Mouse (Mus musculus): ENCODE results near the gene Sclt1. TPM values are rescaled to one million over a fixed set of nuclear protein-coding genes. Genes with fewer than 3 reads are reported as not detected.
"Not testable (repeated sequence)": the region's sequence is repeated elsewhere in the genome, so short reads cannot be mapped to it uniquely, and the experiment has no call there.

Sclt1 gene
- 1 to 10 TPM; 8.4 to 9.2 TPM for total RNA-seq (2021)

DNA sequence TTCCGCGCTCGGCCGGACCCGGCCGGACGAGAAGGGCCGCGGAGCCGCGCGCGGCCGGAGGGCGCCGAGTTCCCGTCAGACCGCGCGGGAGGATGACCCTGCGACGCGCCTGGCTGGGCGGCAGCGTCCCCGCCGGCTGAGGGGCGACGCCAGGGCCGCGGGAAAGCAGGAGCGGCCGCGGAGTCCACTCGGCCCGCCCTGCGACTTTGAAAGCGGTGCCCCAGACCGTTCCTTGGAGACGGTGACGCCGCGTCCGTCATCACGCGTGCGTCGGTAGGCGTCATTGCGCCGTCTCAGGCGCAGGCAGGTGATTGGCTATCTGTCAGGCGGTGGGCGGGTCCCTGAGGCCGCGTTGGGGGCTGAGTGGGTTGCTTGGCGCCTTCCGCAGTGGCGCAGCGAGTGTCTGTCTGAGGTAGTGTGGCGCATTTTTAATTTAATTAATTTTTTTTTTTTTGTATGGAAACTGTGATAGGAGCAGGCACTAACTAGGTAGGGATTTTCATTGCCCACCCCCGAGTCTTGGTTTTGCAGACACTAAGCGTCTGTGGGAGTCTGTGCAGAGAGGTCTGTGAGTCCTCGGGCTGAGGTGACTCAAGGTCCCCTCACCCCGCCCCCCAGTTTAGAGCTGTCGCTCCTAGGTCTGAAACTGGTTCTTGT lies at the start of gene Sclt1, which contains the start of gene D3Ertd751e:
Sclt1 (minus strand) TSS at position 237 of the 657 bp plus-strand sequence.
D3Ertd751e (plus strand) TSS at position 334 of the 657 bp plus-strand sequence.
- intact Hi-C loops (cut with DNase I), result loop anchor here (5.0 to 10.0 kb wide), 4 partner anchors 180 to 945 kb away; no protein-coding TSS in a partner anchor
- DNase-seq, result peak; percentile 98 to 99

DNA sequence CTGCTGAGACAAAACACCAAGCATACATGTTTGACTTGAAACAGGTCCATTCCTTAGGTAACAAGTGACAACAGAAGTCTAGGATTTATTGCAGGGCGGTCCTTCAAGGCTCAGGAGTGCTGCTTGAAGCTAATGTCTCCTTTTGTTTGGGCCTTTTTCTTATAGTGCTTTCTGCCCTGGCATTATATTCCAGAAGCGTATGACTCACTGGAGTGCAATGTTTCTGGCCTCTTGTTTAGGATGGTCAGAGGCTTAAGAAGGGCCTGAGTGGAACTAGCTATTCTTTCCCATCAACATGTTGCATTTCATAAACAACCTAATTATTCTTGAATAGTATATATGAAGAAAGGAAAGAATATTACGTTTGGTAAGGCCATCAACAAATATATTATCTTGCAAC lies 19.8 kb upstream of the Sclt1 start:
- intact Hi-C loops (cut with DNase I), result no loop called here
- DNase-seq, result no peak

DNA sequence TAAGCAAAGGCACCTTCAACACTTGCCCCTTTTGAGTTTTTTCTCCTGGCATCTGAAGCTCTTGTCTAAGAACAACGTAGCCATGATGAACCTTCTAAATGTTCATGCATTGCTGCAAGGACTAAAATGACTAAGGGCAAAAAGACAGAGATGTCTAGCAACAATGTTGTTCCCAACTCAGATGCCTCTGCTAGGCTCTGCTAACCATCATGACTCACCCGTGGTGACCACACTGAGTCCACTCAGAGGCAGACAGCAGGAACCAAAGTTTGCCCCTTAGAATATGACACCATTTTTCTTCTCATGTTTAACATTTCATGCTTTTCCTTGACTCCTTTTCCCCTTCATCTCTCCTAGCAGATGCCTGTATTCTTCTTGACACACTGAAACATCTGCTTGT lies 12.2 kb upstream of the Sclt1 start:
- intact Hi-C loops (cut with DNase I), result no loop called here
- no peak for DNase-seq

- peak; percentile 20 to 28 for DNase-seq
- intact Hi-C loops (cut with DNase I), result loop anchor here (5.0 to 10.0 kb wide), 4 partner anchors 181 to 946 kb away; no protein-coding TSS in a partner anchor
These were observed 1.1 kb upstream of the Sclt1 start for GRCm38 (mm10) chr3:41743436-41743835.

- DNase-seq, result no peak
- intact Hi-C loops (cut with DNase I), result loop anchor here (5.0 to 10.0 kb wide), 4 partner anchors 179 to 944 kb away; no protein-coding TSS in a partner anchor
These were observed 575 bp downstream of the Sclt1 start for GRCm38 (mm10) chr3:41741601-41742277.

GRCm38 (mm10) chr3:41695681-41696080 lies 46.6 kb downstream of the Sclt1 start:
- intact Hi-C loops (cut with DNase I), result no loop called here
- DNase-seq, result no peak

DNA sequence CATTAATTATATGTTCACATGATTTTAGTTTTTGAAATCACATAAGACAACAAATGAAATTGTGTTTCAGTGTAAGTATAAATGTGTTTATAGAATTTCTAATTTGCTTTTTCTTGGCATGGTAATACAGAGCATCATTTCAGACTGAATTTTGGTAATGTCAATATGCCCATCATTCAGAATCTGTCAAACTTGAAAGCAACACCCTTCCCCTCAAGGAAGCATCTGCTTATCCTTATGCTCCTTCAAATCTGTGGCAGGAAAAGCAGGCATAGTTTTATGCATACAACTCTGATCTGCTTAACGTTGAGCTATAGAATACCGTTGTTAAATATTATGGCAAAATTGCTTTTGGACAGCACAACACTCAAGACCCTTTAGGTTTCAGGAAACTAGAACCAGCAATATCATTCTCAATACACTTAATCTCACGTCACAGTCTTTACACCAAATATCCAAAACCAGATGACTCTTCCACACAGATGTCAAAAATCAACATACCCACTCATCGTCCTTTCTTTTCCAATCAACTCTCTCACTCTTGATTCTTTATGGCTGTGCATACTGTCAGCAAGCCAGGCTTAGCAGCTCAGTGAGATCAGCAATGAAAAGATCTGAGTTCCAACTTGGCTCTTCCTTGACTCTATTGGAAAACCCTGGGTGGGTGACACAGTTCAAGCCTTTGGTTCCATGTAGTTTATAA lies 49.7 kb downstream of the Sclt1 start:
- intact Hi-C loops (cut with DNase I), result no loop called here
- DNase-seq, result no peak

- intact Hi-C loops (cut with DNase I), result not testable (repeated sequence)
These were observed 52.1 kb downstream of the Sclt1 start for GRCm38 (mm10) chr3:41690114-41690640.

DNA sequence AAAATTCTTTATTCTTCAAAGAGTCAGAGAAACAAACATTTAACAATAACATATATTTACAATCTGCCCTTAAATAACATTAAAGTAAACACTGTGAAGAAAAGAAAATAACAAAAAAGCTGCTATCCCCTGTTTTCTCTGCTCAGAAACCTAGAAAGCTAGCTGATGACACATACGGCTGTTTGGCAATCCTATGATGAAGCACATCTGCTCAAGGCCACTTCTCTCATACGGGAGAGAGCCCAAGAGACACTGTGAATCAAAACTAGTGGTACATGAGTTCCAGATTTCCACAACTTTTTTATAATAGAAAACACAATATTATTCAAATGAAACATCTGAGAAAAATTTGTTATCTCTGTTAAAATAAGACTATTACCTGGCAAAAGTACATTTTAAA lies 55.9 kb downstream of the Sclt1 start:
- DNase-seq, result no peak
- intact Hi-C loops (cut with DNase I), result no loop called here

More at GRCm38 (mm10) chr3:41690114-41690640, 52.1 kb downstream of the Sclt1 start:
- DNase-seq, result not testable (repeated sequence)

- intact Hi-C loops (cut with DNase I), result no loop called here
- DNase-seq, result no peak
These were observed 60.2 kb downstream of the Sclt1 start for GRCm38 (mm10) chr3:41682084-41682483.

GRCm38 (mm10) chr3:41676648-41677047 lies 65.7 kb downstream of the Sclt1 start:
- no peak for DNase-seq
- intact Hi-C loops (cut with DNase I), result no loop called here

GRCm38 (mm10) chr3:41674778-41675177 lies 67.5 kb downstream of the Sclt1 start:
- no peak for DNase-seq
- intact Hi-C loops (cut with DNase I), result no loop called here

DNA sequence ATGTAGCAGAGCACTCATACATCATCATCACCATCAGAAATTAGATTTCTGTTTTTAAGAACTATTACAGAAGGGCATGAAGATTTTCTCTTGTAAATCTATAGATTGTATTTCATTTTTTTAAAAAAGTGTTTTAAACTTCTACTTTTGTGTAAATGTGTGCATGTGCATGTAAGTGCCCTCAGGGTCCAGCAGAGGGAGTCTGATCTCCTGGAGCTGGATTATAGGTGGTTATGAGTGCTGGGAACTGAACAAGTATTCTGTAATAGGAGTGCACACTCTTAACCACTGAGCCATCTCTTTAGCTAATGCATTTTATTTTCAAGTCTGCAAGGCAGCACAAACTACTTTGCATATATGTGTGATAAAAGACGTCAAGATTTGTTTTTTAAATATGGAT lies 86.7 kb downstream of the Sclt1 start:
- intact Hi-C loops (cut with DNase I), result no loop called here
- DNase-seq, result no peak

- intact Hi-C loops (cut with DNase I), result no loop called here
- DNase-seq, result no peak
These were observed 121.3 kb downstream of the Sclt1 start for GRCm38 (mm10) chr3:41620971-41621370.

DNA sequence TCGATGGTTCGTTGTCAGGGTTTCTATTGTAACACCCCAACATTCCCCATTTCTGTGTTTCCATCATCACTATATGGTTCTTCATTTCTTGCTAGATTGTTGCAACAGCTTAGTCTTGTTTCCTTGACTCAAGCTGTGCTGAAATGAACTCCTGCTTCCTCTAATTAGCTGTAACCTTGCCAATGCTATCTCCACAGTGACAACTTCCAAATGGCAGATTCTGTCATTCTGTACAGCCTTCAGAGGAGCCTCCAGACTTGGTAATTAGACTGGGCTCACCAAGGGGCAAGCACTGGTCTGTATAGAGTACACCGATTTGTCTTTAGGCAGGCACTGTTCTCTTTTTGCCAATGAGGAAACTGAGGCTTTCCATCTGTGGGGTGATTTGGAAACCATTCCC lies 123.8 kb downstream of the Sclt1 start:
- DNase-seq, result peak in 1 of 2 experiments; percentile 47
- intact Hi-C loops (cut with DNase I), result no loop called here

DNA sequence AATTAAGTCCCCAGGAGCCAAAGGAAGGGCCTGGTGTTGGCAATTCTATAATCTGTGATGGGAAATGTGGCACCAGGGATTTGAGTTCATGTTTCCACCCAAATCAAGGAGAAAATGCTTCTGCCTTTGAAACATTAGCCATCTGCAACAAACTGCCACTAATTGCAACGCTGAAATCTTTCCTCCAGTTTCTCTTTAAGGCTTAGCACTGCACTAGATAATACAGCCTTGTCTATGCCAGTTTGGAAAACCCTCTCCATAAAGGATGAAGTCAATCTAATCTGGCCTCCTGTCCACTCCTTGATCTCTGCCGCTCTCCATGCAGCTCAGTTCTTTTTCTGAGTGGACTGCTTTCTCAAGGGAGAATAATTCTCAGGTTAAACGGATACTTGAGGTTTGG lies 124.3 kb downstream of the Sclt1 start:
- DNase-seq, result no peak
- intact Hi-C loops (cut with DNase I), result no loop called here

DNA sequence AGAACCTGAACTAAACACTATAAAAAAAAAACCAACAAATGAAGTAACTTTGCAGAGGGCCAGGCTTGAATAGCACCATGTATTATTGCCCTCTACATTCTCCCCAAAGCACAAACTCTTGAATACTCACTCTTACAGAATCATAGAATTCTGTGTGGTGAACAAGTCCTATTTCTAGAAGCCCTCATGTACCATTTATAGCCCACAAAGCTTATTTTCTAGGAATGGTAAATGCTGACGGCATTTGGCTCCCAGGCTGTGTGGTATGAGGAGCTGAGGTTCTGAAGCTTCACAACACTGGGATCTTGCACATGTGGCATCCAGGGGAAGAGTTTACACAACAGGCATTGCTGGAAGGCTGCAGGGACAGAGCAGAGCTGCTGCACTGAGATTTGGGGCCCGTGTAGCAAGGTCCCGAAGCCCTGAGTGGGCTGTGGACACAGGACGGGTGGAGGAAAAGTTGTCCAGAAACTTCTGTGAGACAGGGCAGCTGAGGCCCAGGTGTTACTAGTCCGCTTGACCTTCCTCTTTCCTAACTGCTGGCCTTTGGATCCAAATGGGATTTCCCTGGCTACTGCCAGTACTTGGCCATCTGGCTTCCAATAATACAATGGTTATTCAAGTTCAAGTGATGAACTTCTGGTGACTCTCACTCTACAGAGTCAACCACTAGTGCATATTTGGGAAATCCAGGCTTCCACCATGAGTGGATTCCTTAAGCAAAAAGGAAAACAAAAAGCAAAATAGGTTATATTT lies 127.9 kb downstream of the Sclt1 start:
- no peak for DNase-seq
- intact Hi-C loops (cut with DNase I), result no loop called here

- intact Hi-C loops (cut with DNase I), result no loop called here
- DNase-seq, result no peak
These were observed 128.6 kb downstream of the Sclt1 start for GRCm38 (mm10) chr3:41613706-41614105.

DNA sequence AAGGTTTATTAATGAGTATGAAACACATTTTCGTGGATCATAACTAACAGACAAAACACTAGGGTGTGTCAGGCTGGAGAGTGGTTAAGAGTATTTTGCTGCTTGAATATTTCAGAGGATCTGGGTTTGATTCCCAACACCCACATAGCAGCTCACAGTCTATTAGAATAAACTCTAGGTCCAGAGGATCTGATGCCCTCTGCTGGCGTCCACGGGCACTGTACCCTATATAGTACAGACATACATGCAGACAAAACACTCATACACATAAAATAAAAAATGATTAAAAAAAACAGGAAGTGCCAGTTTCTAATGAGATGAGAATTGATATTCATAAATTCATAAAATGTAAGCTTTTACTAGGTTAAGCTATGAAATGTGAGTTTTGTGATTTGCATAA lies 130.1 kb downstream of the Sclt1 start:
- DNase-seq, result no peak
- intact Hi-C loops (cut with DNase I), result no loop called here

DNA sequence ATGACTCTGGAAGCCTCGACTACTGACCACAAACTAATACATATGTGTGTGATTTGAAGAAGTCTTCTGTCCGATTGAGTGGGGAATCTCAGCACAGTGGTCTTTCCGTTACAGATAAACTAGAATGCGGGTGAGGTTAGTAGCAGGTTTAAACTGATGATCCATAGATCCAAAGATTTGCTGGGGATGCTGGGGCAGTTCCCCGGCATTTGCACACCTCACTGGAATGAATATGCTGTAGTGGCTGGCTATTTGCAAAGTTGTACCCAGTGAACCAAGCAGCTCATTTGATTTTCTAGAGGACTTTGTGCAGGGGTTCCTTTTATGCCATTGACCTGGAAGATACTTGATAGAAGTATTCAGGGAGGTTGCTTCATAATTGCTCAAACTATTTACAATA lies 133.2 kb downstream of the Sclt1 start:
- DNase-seq, result no peak
- intact Hi-C loops (cut with DNase I), result loop anchor here (5.0 kb wide), 1 partner anchor 427 kb away; no protein-coding TSS in a partner anchor

All from heart, postnatal 10 days (tissue).